Mouse (Mus musculus) olfactory bulb, adult 2 months (tissue): ENCODE data around the gene Slc24a5.

Experiments used
- CTCF ChIP-seq: fragments of 200-500 bp; IDR thresholded peaks from 2 replicates; pipeline ENCODE4 v1.5.1; 2012; ENCODE audit warnings: low read depth, mild to moderate bottlenecking, low read length, moderate library complexity; ENCODE audit not compliant: insufficient read depth
- POLR2A ChIP-seq: fragments of 200-500 bp; IDR thresholded peaks from 2 replicates; pipeline ENCODE4 v1.6.1; 2012; ENCODE audit warnings: mild to moderate bottlenecking, low read depth, low read length, moderate library complexity; ENCODE audit not compliant: insufficient read depth

DNA sequence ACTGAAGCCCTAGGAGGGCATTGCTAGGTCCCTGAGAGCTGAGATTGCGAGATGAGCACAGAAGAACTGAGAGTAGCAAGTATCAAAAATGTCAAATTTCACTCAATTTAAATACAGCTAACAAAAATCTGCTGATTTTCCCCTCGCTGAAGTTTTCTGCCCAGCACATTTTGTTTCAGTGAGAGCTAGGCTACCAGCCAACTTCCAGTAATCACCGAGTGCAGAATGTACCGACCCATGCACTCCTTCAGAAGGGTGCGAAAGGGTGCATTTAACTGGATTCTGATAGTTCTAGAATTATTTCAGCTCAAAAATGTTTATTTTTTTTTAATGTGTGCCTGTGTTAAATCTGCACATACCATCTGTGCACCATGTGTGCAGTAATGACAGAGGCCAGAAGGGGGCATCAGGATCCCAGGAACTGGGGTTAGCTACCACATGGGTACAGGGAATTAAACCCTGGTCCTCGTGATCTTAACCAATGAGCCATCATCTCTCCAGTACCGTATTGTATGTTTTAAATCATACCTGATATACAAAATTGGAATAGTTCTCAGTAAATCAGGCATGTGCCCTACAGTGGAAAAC is 12.5 kb upstream of the Slc24a5 start:
- TF ChIP-seq POLR2A (no peak), CTCF (no peak)
